Mouse (Mus musculus) G1E-ER4 (cell line): ENCODE measurements around the gene Vmn1r42. TPM values are rescaled to one million over a fixed set of nuclear protein-coding genes. Genes with fewer than 3 reads are reported as not detected.
"Not testable (repeated sequence)": the region's sequence is repeated elsewhere in the genome, so short reads cannot be mapped to it uniquely, and the experiment has no call there.

Source experiments
- GATA1 ChIP-seq: IDR thresholded peaks from one replicate; pipeline ENCODE4 v1.8.0; 2012; ENCODE audit warnings: low read length, inconsistent platforms
- polyA plus RNA-seq: library from polyadenylated mRNA; stranded (reverse); fragments of >175 nt; gene quantifications from 2 replicates; pipeline ENCODE4 v1.2.3, GENCODE M21; 2012

The Vmn1r42 gene
- not detected in 2 replicates for polyA plus RNA-seq

DNA sequence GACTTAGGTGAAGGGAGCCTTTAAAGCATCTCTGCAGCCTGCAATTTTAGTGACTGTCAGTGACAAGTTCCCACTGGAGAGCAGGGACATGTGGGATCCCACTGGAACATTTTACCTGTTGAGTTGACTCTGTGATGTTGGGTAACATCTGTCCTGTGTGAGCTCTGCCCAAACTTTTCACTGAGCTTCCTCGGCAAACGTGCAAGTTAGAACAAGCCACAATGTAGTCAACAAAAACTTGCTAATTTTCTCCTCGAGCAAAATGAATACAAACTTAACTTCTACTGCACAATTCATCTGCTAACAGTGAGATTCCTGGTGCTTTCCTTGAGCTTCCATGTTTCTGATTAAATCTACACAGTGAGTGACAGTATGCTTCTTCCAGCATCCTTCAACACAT, at the start of gene Vmn1r42, which contains the start of gene Vmn1r43:
Gene Vmn1r42 (minus strand): TSS at position 101 of the 400 bp plus-strand sequence.
Gene Vmn1r43 (minus strand): TSS at position 101 of the 400 bp plus-strand sequence.
- not testable (repeated sequence) for TF ChIP-seq GATA1

DNA sequence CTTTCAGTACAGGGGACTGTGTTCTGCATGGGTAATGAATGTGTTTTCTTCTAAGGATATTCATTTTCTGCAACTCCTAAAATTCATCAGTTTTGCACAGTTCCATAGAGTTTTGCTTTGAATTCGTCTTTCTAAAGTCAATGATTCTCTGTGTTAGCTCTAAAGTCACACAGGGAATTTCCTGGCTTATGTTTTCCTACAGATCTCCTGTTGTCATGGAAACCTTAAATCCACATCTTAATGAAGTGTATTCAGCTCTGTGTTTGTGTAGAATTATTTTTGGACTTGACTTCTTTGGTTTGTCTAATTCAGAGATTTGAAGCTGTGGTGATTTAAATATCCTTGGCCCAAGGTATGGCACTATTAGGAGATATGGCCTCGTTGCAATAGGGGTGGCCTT, 7.6 kb upstream of the Vmn1r42 start:
- TF ChIP-seq GATA1 = no peak

DNA sequence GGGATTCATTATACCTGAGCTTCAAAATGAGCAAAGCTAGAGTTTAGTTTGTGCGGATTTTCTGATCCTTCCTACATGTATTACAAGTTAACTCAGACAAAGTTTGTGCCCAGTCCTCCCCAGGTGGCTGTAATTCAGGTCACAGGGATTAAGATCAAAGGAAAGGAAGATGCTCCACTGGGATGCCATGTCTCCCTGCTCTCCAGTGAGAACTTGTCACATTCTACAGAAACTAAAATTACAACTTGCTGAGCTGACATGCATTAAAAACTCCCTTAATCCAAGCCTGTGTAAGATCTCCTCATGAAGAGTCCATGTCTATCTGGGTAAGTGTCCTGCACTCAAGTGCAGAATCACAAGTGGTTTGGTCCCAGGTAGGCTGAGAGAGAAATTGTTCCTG, 7.1 kb upstream of the Vmn1r42 start, which contains the start of gene Vmn1r44:
Gene Vmn1r44 (plus strand): TSS at position 301 of the 400 bp plus-strand sequence.
- no peak for TF ChIP-seq GATA1

DNA sequence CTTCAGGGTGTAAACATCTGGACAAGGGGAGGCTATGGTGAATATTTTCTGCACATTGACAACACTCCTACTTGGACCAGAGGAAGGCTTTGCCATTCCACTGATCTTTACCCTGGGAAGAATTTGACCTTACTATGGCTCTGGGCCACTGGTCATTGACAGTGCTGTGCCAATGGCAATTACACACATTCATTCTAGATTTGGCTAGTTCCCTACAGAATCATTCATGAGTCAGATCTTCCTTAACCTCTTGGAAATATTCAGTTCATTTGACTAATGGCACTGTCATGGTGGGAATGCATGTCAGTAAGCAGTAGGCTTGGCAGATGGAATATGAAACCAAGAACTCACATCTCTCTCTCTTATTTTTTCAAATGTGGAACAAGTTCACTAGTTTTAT, 4.7 kb upstream of the Vmn1r42 start:
- no peak for TF ChIP-seq GATA1

DNA sequence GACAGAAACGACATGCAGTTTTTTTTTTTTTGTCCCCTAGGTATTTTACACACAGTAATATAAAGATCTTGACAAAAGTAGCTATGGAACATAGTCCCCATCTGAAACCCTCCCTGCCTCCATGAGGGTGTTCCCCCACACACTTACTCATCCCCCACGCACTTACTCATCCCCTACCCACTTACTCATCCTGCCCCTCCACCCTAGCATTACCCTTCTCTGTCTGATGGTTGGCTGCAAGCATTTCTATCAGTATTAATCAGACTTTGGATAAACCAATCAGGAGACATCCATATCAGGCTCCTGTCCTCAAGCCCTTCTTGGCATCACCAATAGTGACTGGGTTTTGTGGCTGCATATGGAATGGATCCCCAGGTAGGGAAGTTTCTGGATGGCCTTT, 750 bp upstream of the Vmn1r42 start:
- no peak for TF ChIP-seq GATA1

DNA sequence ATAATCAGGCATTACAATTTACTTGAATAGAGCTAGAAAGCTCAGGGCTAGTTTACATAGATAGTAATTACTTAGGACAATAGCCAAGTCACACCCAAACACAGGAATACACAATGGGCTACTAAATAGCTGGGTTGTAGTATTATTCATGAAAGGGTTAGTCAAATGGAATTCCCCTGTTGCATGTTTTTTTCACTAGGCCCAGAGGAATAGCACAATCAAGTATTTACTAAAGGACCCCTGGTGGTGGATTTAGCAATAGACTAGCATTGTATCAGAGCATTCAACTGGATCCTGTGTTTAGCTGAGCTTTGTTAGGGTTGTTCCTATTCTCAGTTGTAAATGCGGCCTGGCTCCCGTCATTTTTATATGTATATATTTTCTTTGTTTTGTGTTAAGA, 8.2 kb downstream of the Vmn1r42 start:
- no peak for TF ChIP-seq GATA1

DNA sequence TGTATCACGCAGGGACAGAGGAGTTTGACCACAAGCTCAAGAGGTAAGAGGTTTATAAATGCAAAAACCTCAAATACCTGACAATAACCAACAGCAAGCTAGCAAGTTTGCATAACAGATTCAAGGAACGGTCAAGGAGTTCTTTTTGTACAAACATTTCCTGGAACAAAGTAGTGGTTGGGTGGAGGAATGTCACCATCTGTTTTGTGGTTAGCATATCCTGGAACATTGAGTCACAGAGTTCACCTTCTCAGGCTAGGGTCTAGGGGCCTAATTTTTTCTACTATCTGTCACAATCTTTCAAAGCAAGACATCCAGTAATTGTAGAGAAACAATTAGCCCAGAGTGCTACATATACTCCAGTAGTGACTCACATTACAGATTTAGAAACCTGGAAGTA, 8.9 kb downstream of the Vmn1r42 start:
- no peak for TF ChIP-seq GATA1

DNA sequence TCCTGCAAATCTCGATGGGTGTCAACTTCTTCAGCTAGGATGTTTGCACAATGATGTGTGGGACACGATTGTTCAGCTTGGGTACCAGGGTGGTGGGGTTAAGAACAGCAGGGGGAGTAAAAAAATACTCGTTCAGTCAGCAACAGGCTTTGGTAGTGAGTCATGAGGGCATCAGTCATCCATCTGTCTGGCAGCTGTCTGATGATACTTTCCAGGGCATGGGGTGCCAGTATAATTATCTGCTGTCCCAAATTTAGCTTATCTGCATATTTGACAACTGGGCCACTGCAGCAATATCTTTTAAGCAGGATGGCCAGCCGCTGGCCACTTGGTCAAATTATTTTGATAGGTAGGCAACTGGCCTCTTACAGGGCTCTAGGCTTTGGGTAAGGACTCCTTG, 12.4 kb downstream of the Vmn1r42 start:
- no peak for TF ChIP-seq GATA1

DNA sequence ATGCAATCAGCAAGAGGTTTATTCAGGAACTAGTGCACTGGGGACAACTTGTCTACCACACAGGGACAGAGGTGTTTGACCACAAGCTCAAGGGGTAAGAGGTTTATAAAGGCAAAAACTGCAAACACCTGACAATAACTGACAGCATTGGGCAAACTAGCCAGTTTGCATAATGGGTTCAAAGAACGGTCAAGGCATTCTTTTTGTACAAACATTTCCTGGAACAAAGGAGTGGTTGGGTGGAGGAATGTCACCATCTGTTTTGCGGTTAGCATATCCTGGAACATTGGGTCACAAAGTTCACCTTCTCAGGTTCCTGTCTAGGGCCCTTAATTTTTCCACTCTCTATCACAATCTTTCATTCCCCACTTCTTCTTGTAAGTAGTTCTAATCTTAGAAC, 16.4 kb downstream of the Vmn1r42 start:
- TF ChIP-seq GATA1 = no peak

DNA sequence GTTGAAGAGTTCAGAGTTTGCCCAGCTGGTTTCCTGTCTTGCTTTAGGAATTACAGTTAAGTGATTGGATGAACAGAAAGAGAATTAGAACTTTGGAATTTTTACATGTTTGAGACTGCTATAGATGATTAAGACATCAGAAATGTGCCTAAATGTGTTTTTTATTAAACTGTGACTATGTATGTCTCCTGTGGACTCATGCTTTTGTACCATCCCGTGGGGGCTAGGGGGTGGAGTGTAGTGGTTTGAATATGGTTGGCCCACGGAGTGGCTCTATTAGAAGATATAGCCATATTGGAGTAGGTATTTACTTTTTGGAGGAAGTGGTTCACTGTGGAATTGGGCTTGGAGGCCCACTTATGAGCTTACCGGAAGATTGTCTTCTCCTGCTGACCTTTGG, 18.7 kb downstream of the Vmn1r42 start:
- no peak for TF ChIP-seq GATA1

Other genes starting within 250 kb of the Vmn1r42 start
- 2.9 and 3.0 TPM in 2 replicates for gene Txnrd3, start 232.4 kb downstream of the Vmn1r42 start, polyA plus RNA-seq
- gene Vmn1r40, start 168.9 kb downstream of the Vmn1r42 start, polyA plus RNA-seq = not detected in 2 replicates
- gene Vmn1r41, start 135.6 kb downstream of the Vmn1r42 start, polyA plus RNA-seq = not detected in 2 replicates
- gene Vmn1r43, start within 50 bp of the Vmn1r42 start, polyA plus RNA-seq = not detected in 2 replicates
- not detected in 2 replicates for gene Vmn1r44, start 7.2 kb upstream of the Vmn1r42 start, polyA plus RNA-seq
- gene Vmn1r45, start 64.2 kb upstream of the Vmn1r42 start, polyA plus RNA-seq = not detected in 2 replicates
- gene Vmn1r46, start 92.9 kb upstream of the Vmn1r42 start, polyA plus RNA-seq = not detected in 2 replicates
- gene Vmn1r47, start 139.7 kb upstream of the Vmn1r42 start, polyA plus RNA-seq = not detected in 2 replicates
- not detected in 2 replicates for gene Vmn1r48, start 160.4 kb upstream of the Vmn1r42 start, polyA plus RNA-seq
- gene Vmn1r49, start 202.1 kb upstream of the Vmn1r42 start, polyA plus RNA-seq = not detected in 2 replicates
- not detected in 2 replicates for gene Vmn1r50, start 225.0 kb upstream of the Vmn1r42 start, polyA plus RNA-seq
- gene Vmn1r51, start 246.2 kb upstream of the Vmn1r42 start, polyA plus RNA-seq = not detected in 2 replicates